Mouse (Mus musculus): ENCODE results near the gene Qsox2.

Gene Qsox2

DNA sequence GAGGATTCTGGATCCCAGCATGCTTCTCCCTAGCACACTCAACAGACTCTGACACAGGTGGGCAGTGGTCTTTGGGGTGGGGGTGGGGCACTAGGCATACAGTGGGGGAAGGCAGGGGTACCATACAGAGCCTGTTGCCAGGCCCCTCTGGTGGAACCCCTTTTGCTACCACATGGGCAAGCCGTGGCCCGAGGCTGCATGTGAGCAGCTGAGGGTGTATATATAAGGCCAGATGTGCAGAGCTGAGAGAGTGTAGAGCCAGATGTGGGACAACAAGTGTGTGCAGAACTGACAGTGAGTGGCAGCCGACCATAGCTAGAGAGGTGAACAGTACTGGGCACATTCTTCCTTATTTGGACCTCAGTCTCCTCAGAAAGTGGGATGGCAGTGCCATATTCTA, 70.4 kb downstream of the Qsox2 start:
- no peak for DNase-seq (ENCODE audit: low spot score in 2 of 2)

All from right cerebral cortex, adult 2 months (tissue).